Mouse (Mus musculus) lung, embryonic 15.5 days (tissue): ENCODE measurements around the gene Tnpo3. TPM values are rescaled to one million over a fixed set of nuclear protein-coding genes. Genes with fewer than 3 reads are reported as not detected.

Experiments
- ATAC-seq: fragments of 200-750 bp; cut with Nextera tagmentation; 2 replicates; pipeline ENCODE4 v1.8.0; 2017; ENCODE audit warnings: moderate number of reproducible peaks, borderline replicate concordance; ENCODE audit not compliant: low FRiP score, low TSS enrichment; ENCODE audit errors: extremely low read depth
- H3K27ac ChIP-seq: fragments of 300-500 bp; sonication (generic); 2 replicates; pipeline ENCODE4 v1.5.1; 2015; ENCODE audit warnings: moderate library complexity, mild to moderate bottlenecking, inconsistent platforms
- H3K27me3 ChIP-seq: fragments of 300-500 bp; sonication (generic); 2 replicates; pipeline ENCODE4 v1.6.1; 2015; ENCODE audit warnings: inconsistent platforms
- H3K36me3 ChIP-seq: fragments of 300-500 bp; sonication (generic); 2 replicates; pipeline ENCODE4 v1.6.1; 2015; ENCODE audit warnings: inconsistent platforms
- H3K4me1 ChIP-seq: fragments of 300-500 bp; sonication (generic); 2 replicates; pipeline ENCODE4 v1.6.1; 2015; ENCODE audit warnings: inconsistent platforms
- H3K4me2 ChIP-seq: fragments of 300-500 bp; sonication (generic); 2 replicates; pipeline ENCODE4 v1.6.1; 2015; ENCODE audit warnings: inconsistent platforms, mild to moderate bottlenecking, moderate library complexity
- H3K4me3 ChIP-seq: fragments of 300-500 bp; sonication (generic); 2 replicates; pipeline ENCODE4 v1.5.1; 2015; ENCODE audit warnings: mild to moderate bottlenecking, inconsistent platforms
- H3K9ac ChIP-seq: fragments of 300-500 bp; sonication (generic); 2 replicates; pipeline ENCODE4 v1.6.1; 2015; ENCODE audit warnings: inconsistent platforms
- H3K9me3 ChIP-seq: fragments of 300-500 bp; sonication (generic); 2 replicates; pipeline ENCODE4 v1.6.1; 2016; ENCODE audit warnings: inconsistent platforms
- WGBS: fragments of 180-500 bp; shearing (Covaris S2); methylation state at CpG from one replicate; pipeline ENCODE4 v1.1.7; 2015; 5-methylcytosine and 5-hydroxymethylcytosine counted together
- polyA plus RNA-seq: library from polyadenylated mRNA; unstranded; fragments of >200 nt; fragmentation: Nextera tagmentation; extraction: Ambion mirVana; gene quantifications from 2 replicates; pipeline ENCODE4 v1.2.1, GENCODE M21; 2015

Gene Tnpo3
- polyA plus RNA-seq, 1 experiment from 2014 or later, result 83.2 TPM

DNA sequence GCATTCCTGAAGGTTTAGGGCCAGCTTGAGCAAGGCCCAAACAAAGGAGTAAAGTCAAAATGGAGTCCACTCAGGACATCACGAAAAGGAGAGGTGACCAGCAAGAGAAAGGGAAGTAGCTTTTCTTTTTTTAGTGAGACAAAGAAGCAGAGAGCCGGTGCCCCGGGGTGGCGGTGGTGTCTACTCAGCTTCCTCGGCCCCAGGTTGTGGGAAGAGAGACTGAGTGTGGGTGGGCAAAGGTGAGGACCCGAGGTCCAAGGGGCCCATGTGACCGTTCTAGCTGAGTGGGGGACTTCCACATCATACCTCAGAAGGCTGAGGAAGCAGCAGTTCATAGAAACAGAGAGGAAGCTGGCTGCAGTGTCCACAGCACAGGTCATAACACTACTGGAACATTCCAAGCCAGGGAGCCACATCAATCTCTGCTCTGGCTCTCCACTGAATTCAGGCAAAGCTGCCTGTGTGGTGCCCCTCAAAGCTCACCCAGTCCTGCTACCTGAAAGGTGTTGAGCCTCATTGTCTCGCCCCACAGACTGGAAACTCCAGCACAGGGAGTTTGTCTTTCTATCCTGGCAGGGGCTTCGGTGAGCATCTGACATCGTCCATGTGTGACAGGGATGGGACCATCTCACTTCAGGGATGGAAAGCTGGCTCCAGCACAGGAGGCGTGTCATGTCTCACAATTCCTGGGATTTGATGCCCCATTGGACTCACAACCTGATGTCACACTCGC is 86.2 kb downstream of the Tnpo3 start:
- no peak for ATAC-seq
- WGBS, result 62% methylated on average over 12 of the region's 12 CpGs
- H3K9me3 ChIP-seq, result no peaks in the 10 kb centered on the region
- H3K9ac ChIP-seq, result no peak overlapping the region
- H3K4me2 ChIP-seq, result no peak overlapping the region
- H3K27me3 ChIP-seq, result peaks cover 34% of the 10 kb centered on the region
- peaks cover 30% of the 10 kb centered on the region for H3K4me1 ChIP-seq
- H3K36me3 ChIP-seq, result no peaks in the 10 kb centered on the region
- H3K4me3 ChIP-seq, result no peak overlapping the region
- H3K27ac ChIP-seq, result no peak overlapping the region

GRCm38 (mm10) chr6:29522626-29523300 is 86.9 kb downstream of the Tnpo3 start:
- no peak for ATAC-seq
- Histone ChIP-seq H3K27ac (no peak overlapping the region), H3K4me2 (no peak overlapping the region), H3K4me3 (no peak overlapping the region), H3K4me1 (peaks cover 23% of the 10 kb centered on the region), H3K36me3 (no peaks in the 10 kb centered on the region), H3K27me3 (peaks cover 27% of the 10 kb centered on the region), H3K9ac (no peak overlapping the region), H3K9me3 (no peaks in the 10 kb centered on the region)
- WGBS, result 57% methylated on average over 6 of the region's 6 CpGs

DNA sequence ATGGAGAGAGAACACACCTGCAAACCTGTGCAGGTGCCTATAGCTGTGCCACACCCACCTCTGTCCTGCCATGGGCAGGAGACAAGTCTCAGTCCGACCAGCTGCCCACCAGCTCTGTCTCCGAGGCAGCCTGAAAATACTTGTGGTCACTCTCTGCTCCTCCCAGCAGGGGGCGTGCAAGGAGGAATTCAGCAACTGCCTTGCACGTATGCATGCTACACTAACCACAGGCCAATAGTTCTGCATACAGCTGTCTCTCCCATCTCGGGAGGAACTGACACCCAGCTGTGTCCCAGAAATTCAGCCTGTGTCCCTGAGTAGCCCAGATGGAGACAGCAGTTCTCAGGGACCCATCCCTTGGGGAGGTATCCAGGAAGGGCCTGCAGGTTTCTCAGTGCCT is 92.5 kb downstream of the Tnpo3 start:
- no peak overlapping the region for H3K9ac ChIP-seq
- no peak overlapping the region for H3K4me3 ChIP-seq
- peaks cover 8% of the 10 kb centered on the region; the same call in 1 of the 2 replicates for H3K4me1 ChIP-seq
- H3K9me3 ChIP-seq, result no peaks in the 10 kb centered on the region
- no peaks in the 10 kb centered on the region for H3K36me3 ChIP-seq
- no peak overlapping the region for H3K27ac ChIP-seq
- 6% methylated on average over 5 of the region's 5 CpGs for WGBS
- H3K27me3 ChIP-seq, result no peaks in the 10 kb centered on the region
- ATAC-seq, result no peak
- no peak overlapping the region for H3K4me2 ChIP-seq

DNA sequence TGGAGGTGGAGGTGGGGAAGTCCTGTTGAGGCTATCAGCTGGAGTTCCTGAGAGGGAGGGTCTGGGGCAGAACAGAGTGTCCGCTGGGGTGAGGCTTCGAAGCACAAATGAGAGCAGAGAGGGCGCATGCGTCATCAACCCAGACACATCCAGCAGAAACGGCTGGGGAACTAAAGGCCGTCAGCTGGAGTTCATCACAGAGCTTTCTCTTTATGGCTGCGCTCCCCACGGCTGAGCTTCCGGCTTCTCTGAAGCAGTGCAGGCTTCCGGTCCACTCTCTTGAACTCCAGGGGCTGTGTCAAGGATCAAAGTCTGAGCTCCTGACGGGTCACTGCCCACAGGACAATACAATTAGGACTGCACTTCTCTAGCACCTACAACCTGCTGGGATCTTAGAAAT is 96.4 kb downstream of the Tnpo3 start:
- peak overlapping the region; percentile 38 for H3K27ac ChIP-seq

GRCm38 (mm10) chr6:29509086-29509485 is 100.6 kb downstream of the Tnpo3 start:
- 39% methylated on average over 2 of the region's 2 CpGs for WGBS
- Histone ChIP-seq H3K27me3 (0 out of 2 replicates have a peak, but pooled peaks cover 3% of the 10 kb centered on the region), H3K4me2 (no peak overlapping the region), H3K9me3 (no peaks in the 10 kb centered on the region), H3K4me3 (no peak overlapping the region), H3K36me3 (no peaks in the 10 kb centered on the region), H3K27ac (0 out of 2 replicates have a peak overlapping the region, but pooled peaks have one; percentile 0), H3K4me1 (peaks cover 20% of the 10 kb centered on the region), H3K9ac (no peak overlapping the region)
- no peak for ATAC-seq

More for the DNA sequence above, 96.4 kb downstream of the Tnpo3 start:
- H3K4me2 ChIP-seq, result peak overlapping the region; percentile 46
- no peaks in the 10 kb centered on the region for H3K27me3 ChIP-seq
- H3K9ac ChIP-seq, result no peak overlapping the region
- no peaks in the 10 kb centered on the region for H3K36me3 ChIP-seq
- no peaks in the 10 kb centered on the region for H3K9me3 ChIP-seq
- H3K4me3 ChIP-seq, result peak overlapping the region; percentile 9
- peak; percentile 82 for ATAC-seq
- 0% methylated on average over 11 of the region's 11 CpGs for WGBS
- H3K4me1 ChIP-seq, result peaks cover 8% of the 10 kb centered on the region; the same call in 1 of the 2 replicates

DNA sequence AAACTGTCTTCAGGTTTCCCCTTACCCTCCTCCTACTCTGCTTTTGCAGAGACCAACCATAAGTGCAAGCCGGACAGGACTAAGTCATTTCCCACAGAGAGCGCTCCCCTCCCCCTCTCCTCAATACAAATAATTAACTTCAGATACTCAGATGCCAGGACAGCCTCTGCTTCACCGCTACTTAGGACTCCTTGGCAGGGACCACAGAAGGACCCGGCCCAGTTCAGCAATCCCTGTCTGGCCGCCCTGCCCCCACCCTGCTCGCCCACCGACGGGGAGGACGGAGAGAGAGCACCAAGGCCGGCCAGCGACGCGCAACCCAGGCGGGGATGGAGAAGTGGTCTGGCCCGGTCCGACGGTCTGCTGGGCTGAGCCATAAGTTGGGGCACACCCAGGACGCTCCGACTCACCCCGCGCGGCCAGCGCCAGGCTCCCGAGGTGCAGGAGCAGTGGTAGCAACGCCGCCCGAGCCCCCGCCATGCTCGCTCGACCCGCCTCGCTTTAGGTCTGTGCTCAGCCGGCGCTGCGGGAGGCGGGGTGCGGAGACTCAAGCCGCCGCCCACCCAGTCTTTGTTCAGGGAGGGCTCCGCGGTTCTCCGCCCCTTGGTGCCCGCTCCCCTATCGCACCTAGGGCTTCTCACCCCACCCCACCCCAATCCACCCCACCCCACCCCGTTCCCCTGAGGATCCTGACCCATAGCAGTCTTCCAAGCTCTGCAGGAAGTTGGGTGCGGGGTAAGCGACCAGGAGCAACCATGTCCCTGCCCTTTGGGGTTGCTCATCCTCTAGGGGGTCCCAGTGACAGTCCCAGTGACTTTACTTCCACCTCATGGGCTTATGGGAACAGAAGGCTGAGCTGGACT is 102.0 kb downstream of the Tnpo3 start, which contains the start of gene Kcp:
Gene Kcp (minus strand): TSS at position 506 of the 863 bp plus-strand sequence.
- Histone ChIP-seq H3K27ac (no peak within 1 kb of the TSS), H3K27me3 (0 out of 2 replicates have a peak, but pooled peaks cover 3% of the 10 kb centered on the region), H3K36me3 (no peaks in the 10 kb centered on the region), H3K9me3 (no peaks in the 10 kb centered on the region), H3K9ac (peak within 1 kb of the TSS; percentile 42), H3K4me2 (peak within 1 kb of the TSS; percentile 87), H3K4me3 (peak within 1 kb of the TSS; percentile 59), H3K4me1 (peaks cover 11% of the 10 kb centered on the region; the same call in 1 of the 2 replicates)
- peak; percentile 66; the same call in 1 of the 2 replicates for ATAC-seq
- WGBS, result under 1% methylated on average over 43 of the region's 47 CpGs

DNA sequence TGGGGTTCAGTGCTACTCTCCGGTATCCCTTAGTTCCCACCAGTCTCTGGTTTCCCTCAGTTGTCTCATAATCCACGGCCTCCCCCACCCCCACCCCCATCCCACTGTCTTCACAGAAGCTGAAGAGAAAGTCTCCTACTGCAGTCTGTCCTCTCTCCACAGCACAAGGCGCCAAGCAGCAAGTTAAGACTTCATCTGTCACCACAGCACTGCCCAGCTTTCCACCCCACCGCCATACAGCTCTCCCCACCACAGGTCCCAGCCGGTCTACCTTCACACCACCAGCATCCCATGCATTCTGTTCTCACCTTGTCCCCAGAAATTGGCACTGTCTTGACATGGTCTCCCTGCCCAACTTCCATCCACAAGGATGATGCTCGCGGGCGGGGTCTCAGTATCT is 102.9 kb downstream of the Tnpo3 start:
- peak overlapping the region; percentile 59 for H3K4me3 ChIP-seq
- H3K27ac ChIP-seq, result no peak overlapping the region
- H3K36me3 ChIP-seq, result no peaks in the 10 kb centered on the region
- H3K27me3 ChIP-seq, result 0 out of 2 replicates have a peak, but pooled peaks cover 3% of the 10 kb centered on the region
- peak overlapping the region; percentile 42 for H3K9ac ChIP-seq
- no peaks in the 10 kb centered on the region for H3K9me3 ChIP-seq
- no peak for ATAC-seq
- H3K4me1 ChIP-seq, result peaks cover 11% of the 10 kb centered on the region; the same call in 1 of the 2 replicates
- H3K4me2 ChIP-seq, result peak overlapping the region; percentile 87
- 22% methylated on average over 8 of the region's 8 CpGs for WGBS

- H3K27ac ChIP-seq, result no peak overlapping the region
- 86% methylated on average over 5 of the region's 5 CpGs for WGBS
- no peak overlapping the region for H3K4me3 ChIP-seq
- H3K27me3 ChIP-seq, result 0 out of 2 replicates have a peak, but pooled peaks cover 3% of the 10 kb centered on the region
- no peak overlapping the region for H3K4me2 ChIP-seq
- H3K36me3 ChIP-seq, result no peaks in the 10 kb centered on the region
- H3K9ac ChIP-seq, result no peak overlapping the region
- H3K9me3 ChIP-seq, result no peaks in the 10 kb centered on the region
- ATAC-seq, result no peak
- H3K4me1 ChIP-seq, result peaks cover 11% of the 10 kb centered on the region; the same call in 1 of the 2 replicates
Measured at GRCm38 (mm10) chr6:29505493-29505892, 104.2 kb downstream of the Tnpo3 start.

DNA sequence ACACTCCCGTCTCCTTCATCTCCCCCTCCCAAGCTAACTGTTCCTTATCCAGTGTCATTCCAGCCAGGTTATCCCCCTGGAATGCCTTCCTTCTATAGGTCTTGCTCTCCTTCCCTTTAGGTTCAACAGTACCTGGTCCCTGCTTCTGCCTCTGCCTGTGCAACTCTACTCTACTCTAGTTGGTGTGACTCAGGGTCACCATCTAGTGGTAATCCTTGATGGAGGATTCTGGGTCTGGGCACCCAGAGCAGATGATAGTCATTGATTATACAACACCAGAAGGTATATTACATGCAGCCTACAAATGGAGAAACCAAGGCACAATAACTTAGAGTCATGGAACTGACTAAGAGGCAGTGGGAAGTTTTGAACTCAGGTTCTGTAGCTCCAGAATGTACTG is 108.1 kb downstream of the Tnpo3 start:
- no peaks in the 10 kb centered on the region for H3K9me3 ChIP-seq
- no peak for ATAC-seq

DNA sequence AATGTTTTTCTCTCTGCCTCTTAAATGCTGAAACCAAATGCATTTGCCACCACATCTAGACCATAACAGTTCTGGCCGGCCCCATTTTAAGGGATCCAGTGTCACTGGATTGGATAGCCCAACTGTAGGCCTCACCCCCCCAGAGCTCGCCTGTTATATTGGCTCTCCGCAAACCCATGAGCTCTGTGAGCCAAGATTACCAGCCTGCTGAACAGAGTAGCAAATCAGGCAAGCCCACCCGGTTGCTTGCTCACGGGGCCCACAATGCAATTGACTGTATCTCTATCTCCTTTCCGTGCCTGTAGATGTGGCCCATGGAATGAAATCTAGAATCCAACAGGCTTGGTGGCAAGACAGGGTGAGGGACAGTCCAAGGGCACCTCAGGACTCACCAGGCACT is 108.9 kb downstream of the Tnpo3 start:
- no peak for ATAC-seq
- no peak overlapping the region for H3K4me3 ChIP-seq
- WGBS, result 91% methylated on average over 6 of the region's 6 CpGs
- H3K9ac ChIP-seq, result no peak overlapping the region
- H3K4me1 ChIP-seq, result no peaks in the 10 kb centered on the region
- no peak overlapping the region for H3K27ac ChIP-seq
- H3K36me3 ChIP-seq, result peaks cover 2% of the 10 kb centered on the region; the same call in 1 of the 2 replicates
- no peak overlapping the region for H3K4me2 ChIP-seq
- peaks cover 13% of the 10 kb centered on the region for H3K27me3 ChIP-seq
- no peaks in the 10 kb centered on the region for H3K9me3 ChIP-seq

More for the DNA sequence above, 108.1 kb downstream of the Tnpo3 start:
- Histone ChIP-seq H3K4me3 (no peak overlapping the region), H3K36me3 (peaks cover 2% of the 10 kb centered on the region; the same call in 1 of the 2 replicates), H3K4me2 (no peak overlapping the region), H3K9ac (no peak overlapping the region), H3K27ac (no peak overlapping the region), H3K4me1 (peaks cover 3% of the 10 kb centered on the region; the same call in 1 of the 2 replicates), H3K27me3 (peaks cover 8% of the 10 kb centered on the region)
- 100% methylated on average over 1 of the region's 1 CpGs for WGBS

- H3K4me3 ChIP-seq, result no peak overlapping the region
- H3K4me1 ChIP-seq, result no peaks in the 10 kb centered on the region
- 88% methylated on average over 7 of the region's 7 CpGs for WGBS
- peaks cover 16% of the 10 kb centered on the region for H3K27me3 ChIP-seq
- peaks cover 2% of the 10 kb centered on the region; the same call in 1 of the 2 replicates for H3K36me3 ChIP-seq
- H3K4me2 ChIP-seq, result no peak overlapping the region
- H3K9me3 ChIP-seq, result no peaks in the 10 kb centered on the region
- no peak overlapping the region for H3K27ac ChIP-seq
- no peak for ATAC-seq
- no peak overlapping the region for H3K9ac ChIP-seq
Measured at GRCm38 (mm10) chr6:29500177-29500576, 109.5 kb downstream of the Tnpo3 start.
